Mouse (Mus musculus): ENCODE measurements at regions not wholly inside any gene's neighbourhood (a gene's known extent, or its start where the extent isn't known, plus 50 kb on each side); places are given as distances from the start of the nearest gene placed in this dataset.

GRCm38 (mm10) chr11:112443890-112444289 is 338.1 kb upstream of the Sox9 start:
- DNase-seq (ENCODE audit: low read depth) = no peak

DNA sequence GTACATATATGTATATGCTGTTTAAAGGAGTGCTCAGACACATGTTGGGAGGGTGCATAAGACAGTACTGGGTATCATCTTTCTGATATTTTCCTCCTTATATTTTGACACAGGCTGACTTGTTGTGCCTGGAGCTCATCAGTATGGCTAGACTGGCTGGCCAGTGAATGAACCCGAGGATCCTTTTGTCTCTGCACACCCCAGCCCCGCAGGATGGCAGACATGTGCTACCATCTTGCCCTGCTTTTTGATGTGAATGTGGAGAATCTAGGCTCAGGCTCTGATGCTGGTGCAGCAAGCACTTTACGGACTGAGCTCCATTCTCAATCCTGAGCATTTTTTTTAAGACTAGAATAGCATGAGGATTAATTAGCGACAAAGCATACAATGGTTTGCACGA is 332.4 kb upstream of the Sox9 start:
- DNase-seq (ENCODE audit: low read depth) = no peak

DNA sequence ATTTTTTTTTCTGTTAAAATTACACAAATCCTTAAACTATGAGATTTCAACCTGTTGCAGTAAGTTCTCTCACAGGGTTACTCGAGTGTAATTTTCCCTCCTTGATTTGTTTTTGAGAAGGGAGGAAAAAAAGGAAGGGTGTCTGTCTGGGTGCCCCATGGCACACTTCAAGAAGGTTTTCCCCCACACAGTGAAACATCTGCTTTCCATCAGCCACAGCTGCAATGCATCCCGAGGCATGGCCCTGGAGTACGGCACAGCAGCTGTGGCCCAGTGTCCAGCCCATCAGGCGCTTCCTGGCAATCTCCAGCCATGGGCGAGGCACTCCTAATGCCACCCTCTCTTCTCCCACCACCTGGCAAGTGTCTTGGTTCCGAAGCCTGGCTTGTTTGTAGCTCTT is 331.8 kb upstream of the Sox9 start:
- no peak for DNase-seq (ENCODE audit: low read depth)

DNA sequence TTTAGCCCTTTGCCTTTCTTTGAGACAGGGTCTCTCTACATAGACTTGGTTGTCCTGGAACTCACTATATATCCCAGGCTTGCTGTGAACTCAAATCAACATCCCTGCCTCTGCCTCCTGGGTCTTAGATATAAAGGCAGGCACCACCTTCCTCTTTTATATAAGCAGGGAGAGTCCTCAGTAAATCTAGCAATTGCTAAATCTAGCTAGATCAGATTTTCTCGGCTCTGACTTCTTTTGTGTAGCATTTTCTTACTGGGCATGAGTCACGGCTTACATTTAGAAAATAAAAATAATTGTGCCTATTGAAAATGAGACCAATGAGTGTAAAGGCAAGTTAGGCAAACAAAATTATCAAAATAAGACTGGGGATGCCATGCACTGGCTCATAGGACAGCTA is 323.9 kb upstream of the Sox9 start:
- no peak for DNase-seq (ENCODE audit: low read depth)

GRCm38 (mm10) chr11:112463121-112463520 is 318.9 kb upstream of the Sox9 start:
- DNase-seq (ENCODE audit: low read depth) = no peak

DNA sequence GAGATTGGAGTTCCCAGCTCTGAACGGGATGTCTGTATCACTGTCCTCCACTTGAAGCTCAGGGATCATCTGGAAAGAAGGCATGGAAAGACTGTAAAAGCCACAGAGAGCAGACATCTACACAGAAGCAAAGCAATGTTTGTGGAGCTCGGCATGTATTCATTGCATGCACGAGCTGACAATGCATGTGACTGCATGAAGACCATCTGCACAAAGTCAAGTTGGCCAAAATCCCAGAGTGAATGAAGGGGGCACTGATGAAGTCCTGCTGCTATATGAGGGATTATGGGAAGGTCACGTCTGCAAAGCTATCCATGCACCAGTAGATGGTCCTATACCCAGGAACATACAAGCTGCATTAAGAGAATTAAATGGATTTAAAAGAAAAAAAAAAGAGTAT is 317.6 kb upstream of the Sox9 start:
- DNase-seq (ENCODE audit: low read depth) = no peak

DNA sequence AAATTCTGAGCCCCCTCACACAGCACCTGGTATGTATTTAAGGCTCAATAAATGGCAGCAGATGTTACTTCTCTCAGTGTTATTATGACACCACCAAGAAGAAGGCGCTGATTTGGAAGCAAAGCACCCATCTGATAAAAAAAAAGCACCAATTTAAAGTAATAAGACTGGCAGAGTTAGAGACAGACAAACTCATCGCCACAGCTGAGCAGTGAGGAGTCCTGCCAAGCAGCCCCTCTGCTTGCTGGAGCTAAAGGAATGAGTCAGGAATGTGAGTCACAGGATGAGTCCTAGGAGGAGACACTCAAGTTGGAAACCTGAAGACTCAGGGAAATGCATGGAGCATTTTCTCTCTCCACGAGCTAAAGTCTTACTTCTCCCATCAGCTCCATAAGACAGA is 311.7 kb upstream of the Sox9 start:
- no peak for DNase-seq (ENCODE audit: low read depth)

- DNase-seq (ENCODE audit: low read depth) = no peak
These were observed 308.8 kb upstream of the Sox9 start for GRCm38 (mm10) chr11:112473237-112473636.

DNA sequence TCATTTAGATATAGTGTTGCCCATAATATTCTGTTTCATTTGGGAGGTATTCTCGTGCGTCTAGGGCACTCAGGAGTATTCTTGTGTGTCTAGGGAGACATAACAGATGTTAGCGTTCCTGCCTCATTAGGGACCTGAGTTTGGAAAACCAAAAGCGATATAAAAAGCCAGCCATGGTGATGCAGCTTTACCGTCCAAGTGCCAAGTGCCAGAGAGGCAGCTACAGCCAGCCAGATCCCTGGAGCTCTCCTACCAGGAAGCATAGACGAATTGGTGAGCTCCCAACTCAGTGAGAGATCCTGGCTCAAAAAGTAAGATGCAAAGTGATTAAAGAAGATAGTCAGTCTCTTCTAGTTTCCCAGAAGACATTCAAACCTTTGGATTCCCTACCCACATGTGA is 308.3 kb upstream of the Sox9 start:
- DNase-seq (ENCODE audit: low read depth) = no peak

- DNase-seq (ENCODE audit: low read depth) = no peak
These were observed 301.7 kb upstream of the Sox9 start for GRCm38 (mm10) chr11:112480360-112480759.

GRCm38 (mm10) chr11:112501781-112502180 is 280.2 kb upstream of the Sox9 start:
- no peak for DNase-seq (ENCODE audit: low read depth)

DNA sequence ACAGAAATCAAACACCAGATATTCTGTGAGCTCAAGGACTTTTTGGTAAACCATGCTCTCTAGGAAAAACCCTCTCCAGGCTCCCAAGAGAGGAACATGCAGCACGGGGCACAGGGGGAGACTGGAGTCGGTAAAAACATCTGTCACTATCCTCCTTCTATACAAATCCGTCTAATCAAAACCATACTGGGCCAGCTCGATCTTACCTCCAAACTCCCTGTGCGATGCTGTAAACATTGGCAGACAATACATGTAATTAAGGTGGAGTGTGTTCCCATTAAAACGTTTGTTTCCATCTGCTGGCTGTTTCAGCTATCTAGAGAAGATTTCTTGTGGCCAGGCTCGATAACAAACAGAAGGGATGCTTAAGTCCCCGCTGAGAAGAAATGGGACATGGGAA is 262.9 kb upstream of the Sox9 start:
- no peak for DNase-seq (ENCODE audit: low read depth)

GRCm38 (mm10) chr11:112524983-112525382 is 257.0 kb upstream of the Sox9 start:
- no peak for DNase-seq (ENCODE audit: low read depth)

GRCm38 (mm10) chr11:112542573-112542972 is 239.5 kb upstream of the Sox9 start:
- DNase-seq (ENCODE audit: low read depth) = no peak

DNA sequence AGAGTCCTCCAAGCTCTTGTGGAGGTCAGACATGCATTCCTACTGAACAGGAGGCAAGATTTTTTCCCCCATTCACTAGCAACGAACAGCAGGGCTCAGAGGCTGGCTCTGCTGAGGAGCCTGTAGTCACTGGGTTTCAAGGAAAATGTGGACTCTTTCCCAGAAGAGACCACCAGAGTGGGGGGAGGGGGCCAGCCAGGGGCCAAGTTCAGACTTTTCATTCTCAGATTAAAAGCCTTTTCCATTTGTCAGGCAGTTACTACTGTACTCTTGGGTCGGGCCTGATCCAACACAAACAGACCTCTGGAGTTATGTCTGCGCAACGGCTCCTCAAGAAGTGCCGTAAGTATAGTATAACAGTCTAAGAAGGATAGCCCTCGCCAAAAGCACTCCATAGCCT is 238.6 kb upstream of the Sox9 start:
- DNase-seq (ENCODE audit: low read depth) = no peak

DNA sequence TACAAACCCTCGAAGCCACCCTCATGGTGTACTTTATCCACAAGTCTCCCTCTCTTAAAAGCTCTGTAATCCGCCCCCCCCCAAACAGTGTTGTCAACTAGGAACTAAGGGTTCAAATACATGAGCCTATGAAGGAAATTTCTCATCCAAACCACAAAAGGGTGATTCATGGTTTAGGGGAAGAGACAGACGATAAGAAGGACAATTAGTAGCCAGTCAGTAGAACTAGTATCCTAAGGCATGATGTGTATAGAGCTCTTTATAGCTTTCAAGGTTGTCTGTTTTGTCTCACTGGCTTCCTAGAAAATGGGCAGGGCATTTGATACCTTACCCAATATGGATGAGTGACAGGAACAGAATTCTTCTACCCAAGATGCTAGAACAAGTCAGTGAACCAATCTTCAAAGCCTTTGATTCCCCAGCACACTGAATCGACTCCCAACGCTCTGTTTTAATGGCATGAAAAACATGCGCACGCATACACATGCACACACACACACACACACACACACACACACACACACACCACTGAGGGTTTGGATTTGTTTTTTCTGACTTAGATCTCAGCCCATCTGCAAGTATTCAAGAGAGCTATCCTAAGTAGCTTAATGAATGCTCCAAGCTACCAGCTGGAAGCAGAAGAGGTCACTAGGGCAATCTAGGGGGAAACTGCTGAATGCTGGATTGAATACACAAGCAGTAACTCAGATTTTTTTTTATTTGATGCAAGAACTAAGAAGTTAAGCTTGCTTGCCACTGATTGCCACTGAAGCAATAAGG is 236.6 kb upstream of the Sox9 start:
- DNase-seq (ENCODE audit: low read depth) = no peak

- no peak for DNase-seq (ENCODE audit: low read depth)
These were observed 235.9 kb upstream of the Sox9 start for GRCm38 (mm10) chr11:112546162-112546561.

DNA sequence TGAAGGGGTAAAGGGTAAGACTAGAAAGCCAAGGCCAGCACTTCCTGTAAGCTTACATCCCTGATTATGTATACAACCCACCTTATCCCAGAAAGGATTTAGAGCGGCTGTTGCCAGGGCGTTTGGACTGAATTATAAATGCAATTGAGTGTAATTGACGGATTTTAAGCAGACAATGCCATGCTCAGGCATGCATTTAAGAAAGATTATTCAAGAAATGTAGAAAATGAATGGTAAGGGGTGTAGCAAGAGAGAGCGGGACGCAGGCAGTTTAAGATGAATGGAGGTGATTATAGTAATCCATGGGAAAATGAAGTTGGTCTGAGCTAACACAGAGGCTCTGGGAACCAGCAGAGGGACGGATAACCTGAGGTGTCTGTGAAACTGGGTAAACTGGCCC is 229.2 kb upstream of the Sox9 start:
- no peak for DNase-seq (ENCODE audit: low read depth)

DNA sequence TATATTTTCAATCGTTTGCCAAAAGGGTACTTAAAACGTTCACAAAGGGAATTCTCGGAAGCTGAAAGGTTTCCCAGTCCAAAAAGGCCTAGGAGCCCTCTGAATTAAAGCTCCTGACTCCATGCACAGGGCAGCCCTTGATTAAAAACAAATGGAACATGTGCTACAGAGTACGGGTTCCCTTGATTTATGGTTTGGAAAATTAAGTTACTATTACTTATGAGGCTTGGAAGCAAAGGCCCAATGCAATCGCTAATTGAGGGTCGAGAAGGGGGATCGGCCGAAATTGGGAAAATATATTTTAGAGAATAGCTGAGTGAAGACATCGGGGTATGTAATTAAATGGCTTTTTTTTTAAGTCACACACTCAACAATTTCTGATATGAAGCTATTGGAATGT is 219.0 kb upstream of the Sox9 start:
- no peak for DNase-seq (ENCODE audit: low read depth)

- DNase-seq (ENCODE audit: low read depth) = no peak
These were observed 217.3 kb upstream of the Sox9 start for GRCm38 (mm10) chr11:112564706-112565215.

DNA sequence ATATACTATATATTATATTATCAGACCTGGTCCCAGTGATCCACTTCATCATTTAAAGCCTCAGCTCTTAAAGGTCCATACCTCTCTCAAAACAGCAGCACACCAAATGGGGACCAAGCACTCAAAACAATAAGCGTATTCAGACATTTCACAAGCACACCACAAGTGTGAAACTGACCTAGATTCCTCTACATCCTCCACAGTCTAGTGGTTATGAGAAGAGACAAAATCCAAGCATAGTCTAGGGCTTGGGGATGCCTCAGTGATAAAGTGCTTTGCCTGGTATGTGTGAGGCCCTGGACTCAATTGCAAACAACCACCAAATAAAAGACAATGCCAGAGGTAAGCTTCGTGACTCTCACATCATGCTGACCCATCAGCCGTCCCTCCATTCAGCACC is 216.0 kb upstream of the Sox9 start:
- DNase-seq (ENCODE audit: low read depth) = no peak

DNA sequence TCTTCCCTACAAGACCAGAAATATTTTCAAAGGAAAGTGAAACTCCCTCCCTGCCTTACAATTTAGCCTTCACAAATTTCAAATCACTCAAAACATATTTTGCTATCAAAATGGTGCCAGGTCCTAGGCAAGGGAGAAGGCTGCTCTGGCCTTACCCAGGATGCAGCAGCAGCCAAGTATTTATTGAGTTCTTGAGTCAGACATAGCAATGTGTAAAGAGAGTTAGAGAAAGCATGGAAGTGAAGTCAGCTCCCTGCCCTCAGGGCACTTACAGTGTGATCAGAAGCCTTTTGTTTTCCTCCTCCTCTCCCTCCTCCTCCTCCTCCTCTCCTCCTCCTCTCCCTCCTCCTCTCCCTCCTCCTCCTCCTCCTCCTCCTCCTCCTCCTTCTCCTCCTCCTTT is 194.6 kb upstream of the Sox9 start:
- no peak for DNase-seq (ENCODE audit: low read depth)

DNA sequence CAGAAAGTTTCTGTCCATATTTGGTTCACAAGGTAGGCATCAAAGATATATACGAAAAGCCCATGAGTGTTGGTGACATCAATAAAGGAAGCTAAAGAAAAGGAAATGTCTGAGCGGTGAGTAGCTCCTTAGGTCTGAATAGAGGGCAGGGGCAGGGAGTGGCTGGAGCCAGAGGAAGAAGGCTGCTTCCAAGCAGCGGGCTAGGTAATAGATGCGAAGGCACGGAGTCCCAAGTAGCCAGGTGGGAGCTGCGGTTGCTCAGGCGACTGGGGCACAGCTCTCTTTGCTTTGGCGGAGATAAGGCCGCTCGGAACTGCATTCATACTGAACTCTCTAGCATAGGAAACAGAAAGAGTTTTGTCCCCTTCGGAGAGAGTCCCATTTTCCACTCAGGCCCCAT is 193.9 kb upstream of the Sox9 start:
- DNase-seq (ENCODE audit: low read depth) = no peak

DNA sequence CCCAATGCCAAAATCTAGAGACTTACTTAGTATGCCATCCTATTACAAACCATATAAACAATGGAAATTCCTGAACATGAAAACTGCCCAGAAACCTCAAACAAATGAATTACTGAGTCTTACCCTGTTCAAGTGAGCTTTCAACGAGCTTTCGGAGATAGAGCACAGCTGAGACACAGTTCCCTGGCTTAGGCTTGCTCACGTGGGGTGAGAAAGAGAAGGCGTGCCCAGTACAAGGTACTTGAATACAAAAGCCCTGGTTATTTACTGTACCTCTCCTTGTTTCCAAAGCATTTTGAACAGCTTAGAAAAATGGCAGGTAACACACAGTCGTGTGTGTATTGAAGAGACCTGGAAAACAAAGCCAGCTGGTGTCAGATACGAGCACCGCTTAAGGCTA is 191.8 kb upstream of the Sox9 start:
- DNase-seq (ENCODE audit: low read depth) = no peak

All from c-Kit-positive CD71-positive TER-119-negative erythroid progenitor cells, embryonic 14.5 days (primary cell).